Mouse (Mus musculus) cerebellum, adult 2 months (tissue): Measurements from ENCODE around the gene Ttc6.

Experiments
- CTCF ChIP-seq: fragments of 200-500 bp; IDR thresholded peaks from 2 replicates; pipeline ENCODE4 v1.5.1; 2011; ENCODE audit warnings: low read depth, mild to moderate bottlenecking, control low read depth, low read length, moderate library complexity, borderline replicate concordance; ENCODE audit not compliant: insufficient read depth
- POLR2A ChIP-seq: fragments of 200-500 bp; IDR thresholded peaks from 2 replicates; pipeline ENCODE4 v1.6.1; 2011; ENCODE audit warnings: low read length, control low read depth, borderline replicate concordance; ENCODE audit not compliant: insufficient read depth

- TF ChIP-seq POLR2A (no peak), CTCF (no peak)
Observed at GRCm38 (mm10) chr12:57515702-57516377, 48.1 kb upstream of the Ttc6 start.
